Mouse (Mus musculus): ENCODE measurements at regions not wholly inside any gene's neighbourhood (a gene's known extent, or its start where the extent isn't known, plus 50 kb on each side); places are given as distances from the start of the nearest gene placed in this dataset.

DNA sequence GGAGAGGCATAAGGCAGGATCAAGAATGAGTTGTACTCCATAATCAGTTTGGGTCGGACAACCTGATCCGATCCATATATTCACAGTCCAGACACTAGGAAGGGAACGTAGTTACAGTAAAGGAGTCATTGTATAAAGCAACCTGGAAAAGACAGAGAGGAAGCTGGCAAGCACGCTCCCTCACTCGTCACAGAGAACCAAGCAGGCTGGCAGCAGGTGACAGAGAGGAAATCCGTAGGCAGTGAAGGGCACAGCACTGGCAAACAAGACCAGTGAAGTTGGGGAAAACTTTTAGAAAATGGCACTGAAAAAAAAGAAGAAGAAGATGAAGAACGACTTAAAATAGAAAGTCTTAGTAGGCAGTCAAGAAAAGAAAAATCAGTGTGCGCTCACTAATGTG is 90.9 kb upstream of the N6amt1 start:
- no peaks in the 10 kb centered on the region for H3K27me3 ChIP-seq (ENCODE audit: control insufficient read depth, insufficient read depth, low read length)
- H3K9ac ChIP-seq (replicated peaks), result no peak overlapping the region
- H3K4me2 ChIP-seq (ENCODE audit: low read depth), result no peak overlapping the region
- WGBS (ENCODE audit: insufficient replicate concordance), result 55% methylated on average over 8 of the region's 8 CpGs
- no peak overlapping the region for H3K4me3 ChIP-seq (ENCODE audit: insufficient read depth in 1 of 2, low read depth in 2 of 2, low read length in 2 of 2)
- no peaks in the 10 kb centered on the region for H3K36me3 ChIP-seq (replicated peaks; ENCODE audit: control insufficient read depth, insufficient read depth, low read depth)
- ATAC-seq (ENCODE audit: insufficient read depth) (no peak), DNase-seq (ENCODE audit: low read depth in 3 of 3, low spot score in 3 of 3) (no peak)
- no peak overlapping the region for H3K27ac ChIP-seq
- no peaks in the 10 kb centered on the region for H3K4me1 ChIP-seq (replicated peaks; ENCODE audit: control insufficient read depth in 2 of 2, insufficient read depth in 2 of 2, low read length in 1 of 2)
- no peak for TF ChIP-seq EP300 (IDR thresholded peaks at IDR 0.05; ENCODE audit: low read depth)
- no peak for TF ChIP-seq CTCF (IDR thresholded peaks at IDR 0.05; ENCODE audit: low read depth)
- no peaks in the 10 kb centered on the region for H3K9me3 ChIP-seq (ENCODE audit: control insufficient read depth, low read length)

- Histone ChIP-seq H3K4me2 (ENCODE audit: low read depth) (no peak overlapping the region), H3K27me3 (ENCODE audit: control insufficient read depth, insufficient read depth, low read length) (no peaks in the 10 kb centered on the region), H3K9me3 (ENCODE audit: control insufficient read depth, low read length) (no peaks in the 10 kb centered on the region), H3K4me3 (ENCODE audit: insufficient read depth in 1 of 2, low read depth in 2 of 2, low read length in 2 of 2) (no peak overlapping the region), H3K9ac (replicated peaks) (no peak overlapping the region), H3K4me1 (replicated peaks; ENCODE audit: control insufficient read depth in 2 of 2, insufficient read depth in 2 of 2, low read length in 1 of 2) (no peaks in the 10 kb centered on the region), H3K36me3 (replicated peaks; ENCODE audit: control insufficient read depth, insufficient read depth, low read depth) (no peaks in the 10 kb centered on the region), H3K27ac (no peak overlapping the region)
- 51% methylated on average over 3 of the region's 3 CpGs for WGBS (ENCODE audit: insufficient replicate concordance)
- TF ChIP-seq EP300 (IDR thresholded peaks at IDR 0.05; ENCODE audit: low read depth), result no peak
- no peak for TF ChIP-seq CTCF (IDR thresholded peaks at IDR 0.05; ENCODE audit: low read depth)
- ATAC-seq (ENCODE audit: insufficient read depth), result no peak
- no peak for DNase-seq (ENCODE audit: low read depth in 3 of 3, low spot score in 3 of 3)
Measured at GRCm38 (mm10) chr16:87262497-87262896, 91.5 kb upstream of the N6amt1 start.

DNA sequence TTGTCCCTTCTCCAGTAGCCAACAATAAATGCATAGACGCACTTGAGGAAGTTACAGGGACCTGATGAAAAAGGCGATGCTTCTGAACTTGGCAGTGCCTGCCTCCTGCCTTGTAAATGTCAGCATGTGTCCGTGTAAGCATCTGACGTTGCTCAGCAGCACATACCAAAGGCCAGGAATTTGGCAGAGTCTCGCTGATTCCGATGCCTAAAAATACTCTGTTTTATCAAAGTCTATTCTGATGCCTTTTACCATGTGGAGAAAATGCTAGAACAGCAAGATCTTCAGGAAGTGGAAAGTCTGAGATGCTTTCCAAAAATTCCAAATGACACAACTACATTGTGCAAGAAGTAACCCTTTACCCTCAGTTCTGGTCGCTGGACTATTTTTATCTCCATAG is 92.5 kb upstream of the N6amt1 start:
- Histone ChIP-seq H3K9ac (replicated peaks) (no peak overlapping the region), H3K4me3 (ENCODE audit: insufficient read depth in 1 of 2, low read depth in 2 of 2, low read length in 2 of 2) (no peak overlapping the region), H3K4me1 (replicated peaks; ENCODE audit: control insufficient read depth in 2 of 2, insufficient read depth in 2 of 2, low read length in 1 of 2) (no peaks in the 10 kb centered on the region), H3K4me2 (ENCODE audit: low read depth) (no peak overlapping the region), H3K36me3 (replicated peaks; ENCODE audit: control insufficient read depth, insufficient read depth, low read depth) (no peaks in the 10 kb centered on the region), H3K27ac (no peak overlapping the region), H3K27me3 (ENCODE audit: control insufficient read depth, insufficient read depth, low read length) (no peaks in the 10 kb centered on the region), H3K9me3 (ENCODE audit: control insufficient read depth, low read length) (no peaks in the 10 kb centered on the region)
- WGBS (ENCODE audit: insufficient replicate concordance), result 67% methylated on average over 7 of the region's 7 CpGs
- TF ChIP-seq CTCF (IDR thresholded peaks at IDR 0.05; ENCODE audit: low read depth) (no peak), EP300 (IDR thresholded peaks at IDR 0.05; ENCODE audit: low read depth) (no peak)
- ATAC-seq (ENCODE audit: insufficient read depth) (no peak), DNase-seq (ENCODE audit: low read depth in 3 of 3, low spot score in 3 of 3) (no peak)

- Histone ChIP-seq H3K27ac (no peak overlapping the region), H3K4me1 (replicated peaks; ENCODE audit: control insufficient read depth in 2 of 2, insufficient read depth in 2 of 2, low read length in 1 of 2) (no peaks in the 10 kb centered on the region), H3K9me3 (ENCODE audit: control insufficient read depth, low read length) (no peaks in the 10 kb centered on the region), H3K9ac (replicated peaks) (no peak overlapping the region), H3K36me3 (replicated peaks; ENCODE audit: control insufficient read depth, insufficient read depth, low read depth) (no peaks in the 10 kb centered on the region), H3K4me3 (ENCODE audit: insufficient read depth in 1 of 2, low read depth in 2 of 2, low read length in 2 of 2) (no peak overlapping the region), H3K4me2 (ENCODE audit: low read depth) (no peak overlapping the region), H3K27me3 (ENCODE audit: control insufficient read depth, insufficient read depth, low read length) (no peaks in the 10 kb centered on the region)
- no peak for ATAC-seq (ENCODE audit: insufficient read depth)
- 72% methylated on average over 1 of the region's 1 CpGs for WGBS (ENCODE audit: insufficient replicate concordance)
- no peak for DNase-seq (ENCODE audit: low read depth in 3 of 3, low spot score in 3 of 3)
- TF ChIP-seq EP300 (IDR thresholded peaks at IDR 0.05; ENCODE audit: low read depth) (no peak), CTCF (IDR thresholded peaks at IDR 0.05; ENCODE audit: low read depth) (no peak)
Measured at GRCm38 (mm10) chr16:87254736-87255135, 99.2 kb upstream of the N6amt1 start.

DNA sequence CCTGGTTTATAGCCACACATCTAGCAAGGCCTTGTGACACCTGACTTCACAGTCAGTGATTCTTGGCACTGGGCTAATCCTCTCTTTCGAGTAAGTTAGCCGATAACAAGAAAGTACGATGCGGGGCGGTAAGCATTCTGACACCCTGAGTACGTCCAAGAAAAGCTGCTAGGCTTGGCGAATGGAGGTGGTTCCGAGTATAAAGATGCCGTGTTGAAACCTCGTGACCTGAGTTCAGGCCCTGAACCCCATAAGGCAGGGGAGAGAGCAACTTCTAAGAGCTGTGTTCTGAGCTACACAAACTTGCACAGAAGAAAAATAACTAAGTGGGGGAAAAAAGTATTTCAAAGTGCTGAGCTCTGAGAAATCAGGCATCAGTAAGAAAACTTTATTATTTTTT is 103.5 kb upstream of the N6amt1 start:
- 67% methylated on average over 10 of the region's 10 CpGs for WGBS (ENCODE audit: insufficient replicate concordance)
- TF ChIP-seq EP300 (IDR thresholded peaks at IDR 0.05; ENCODE audit: low read depth) (no peak), CTCF (IDR thresholded peaks at IDR 0.05; ENCODE audit: low read depth) (no peak)

More for the DNA sequence above, 103.5 kb upstream of the N6amt1 start:
- Histone ChIP-seq H3K4me2 (ENCODE audit: low read depth) (no peak overlapping the region), H3K9me3 (ENCODE audit: control insufficient read depth, low read length) (no peaks in the 10 kb centered on the region), H3K36me3 (replicated peaks; ENCODE audit: control insufficient read depth, insufficient read depth, low read depth) (no peaks in the 10 kb centered on the region), H3K9ac (replicated peaks) (no peak overlapping the region), H3K27me3 (ENCODE audit: control insufficient read depth, insufficient read depth, low read length) (no peaks in the 10 kb centered on the region), H3K4me3 (ENCODE audit: insufficient read depth in 1 of 2, low read depth in 2 of 2, low read length in 2 of 2) (no peak overlapping the region), H3K4me1 (replicated peaks; ENCODE audit: control insufficient read depth in 2 of 2, insufficient read depth in 2 of 2, low read length in 1 of 2) (0 out of 4 replicates have a peak, but pooled peaks cover 0 to 2% of the 10 kb centered on the region in 2 experiments), H3K27ac (no peak overlapping the region)
- ATAC-seq (ENCODE audit: insufficient read depth) (no peak), DNase-seq (ENCODE audit: low read depth in 3 of 3, low spot score in 3 of 3) (no peak)

All from liver, embryonic 14.5 days (tissue).